Mouse (Mus musculus): ENCODE measurements around the gene Tra2b. TPM values are rescaled to one million over a fixed set of nuclear protein-coding genes. Genes with fewer than 3 reads are reported as not detected.
"Not testable (repeated sequence)": the region's sequence is repeated elsewhere in the genome, so short reads cannot be mapped to it uniquely, and the experiment has no call there.

The Tra2b gene
- polyA plus RNA-seq, 1 experiment from 2014 or later: 461 TPM

- H3K9me3 ChIP-seq (ENCODE audit: control insufficient read depth, low read length): no peaks in the 10 kb centered on the region
- H3K4me1 ChIP-seq (ENCODE audit: control insufficient read depth, insufficient read depth, low read length): no peaks in the 10 kb centered on the region
- no peak overlapping the region for H3K4me2 ChIP-seq (ENCODE audit: low read depth)
- no peak overlapping the region for H3K27ac ChIP-seq (ENCODE audit: low read depth, low read length)
- ATAC-seq (ENCODE audit: insufficient read depth, low FRiP score, low TSS enrichment): no peak
- H3K27me3 ChIP-seq (ENCODE audit: control insufficient read depth, insufficient read depth, low read length): no peaks in the 10 kb centered on the region
- H3K36me3 ChIP-seq (ENCODE audit: control insufficient read depth, insufficient read depth, low read length): peaks cover 12% of the 10 kb centered on the region; the same call in 1 of the 2 replicates
- DNase-seq (ENCODE audit: low spot score): no peak
- H3K9ac ChIP-seq (ENCODE audit: low read length): no peak overlapping the region
- 79% methylated on average over 2 of the region's 2 CpGs for WGBS
- H3K4me3 ChIP-seq (ENCODE audit: low read depth, low read length): no peak overlapping the region
Measured at GRCm38 (mm10) chr16:22239978-22240377, 25.8 kb downstream of the Tra2b start.

GRCm38 (mm10) chr16:22238928-22239620, 26.7 kb downstream of the Tra2b start:
- peaks cover 10% of the 10 kb centered on the region; the same call in 1 of the 2 replicates for H3K36me3 ChIP-seq (ENCODE audit: control insufficient read depth, insufficient read depth, low read length)
- WGBS: 78% methylated on average over 4 of the region's 4 CpGs

GRCm38 (mm10) chr16:22238402-22238801, 27.4 kb downstream of the Tra2b start:
- H3K27ac ChIP-seq (ENCODE audit: low read depth, low read length); H3K9me3 ChIP-seq (ENCODE audit: control insufficient read depth, low read length); H3K27me3 ChIP-seq (ENCODE audit: control insufficient read depth, insufficient read depth, low read length); H3K4me1 ChIP-seq (ENCODE audit: control insufficient read depth, insufficient read depth, low read length); ATAC-seq (ENCODE audit: insufficient read depth, low FRiP score, low TSS enrichment); H3K9ac ChIP-seq (ENCODE audit: low read length); H3K4me2 ChIP-seq (ENCODE audit: low read depth); H3K36me3 ChIP-seq (ENCODE audit: control insufficient read depth, insufficient read depth, low read length); DNase-seq (ENCODE audit: low spot score); H3K4me3 ChIP-seq (ENCODE audit: low read depth, low read length): not testable (repeated sequence)
- 88% methylated on average over 4 of the region's 4 CpGs for WGBS

More at GRCm38 (mm10) chr16:22238928-22239620, 26.7 kb downstream of the Tra2b start:
- Histone ChIP-seq H3K9me3 (ENCODE audit: control insufficient read depth, low read length) (no peaks in the 10 kb centered on the region), H3K27ac (ENCODE audit: low read depth, low read length) (no peak overlapping the region), H3K9ac (ENCODE audit: low read length) (no peak overlapping the region), H3K27me3 (ENCODE audit: control insufficient read depth, insufficient read depth, low read length) (no peaks in the 10 kb centered on the region), H3K4me1 (ENCODE audit: control insufficient read depth, insufficient read depth, low read length) (no peaks in the 10 kb centered on the region; the same call in 1 of the 2 replicates), H3K4me2 (ENCODE audit: low read depth) (no peak overlapping the region), H3K4me3 (ENCODE audit: low read depth, low read length) (no peak overlapping the region)
- DNase-seq (ENCODE audit: low spot score) (no peak), ATAC-seq (ENCODE audit: insufficient read depth, low FRiP score, low TSS enrichment) (no peak)

GRCm38 (mm10) chr16:22236814-22237213, 29.0 kb downstream of the Tra2b start:
- peaks cover 6% of the 10 kb centered on the region; the same call in 1 of the 2 replicates for H3K36me3 ChIP-seq (ENCODE audit: control insufficient read depth, insufficient read depth, low read length)
- no peak for DNase-seq (ENCODE audit: low spot score)
- no peak overlapping the region for H3K4me3 ChIP-seq (ENCODE audit: low read depth, low read length)
- no peaks in the 10 kb centered on the region for H3K27me3 ChIP-seq (ENCODE audit: control insufficient read depth, insufficient read depth, low read length)
- no peaks in the 10 kb centered on the region; the same call in 1 of the 2 replicates for H3K4me1 ChIP-seq (ENCODE audit: control insufficient read depth, insufficient read depth, low read length)
- no peak overlapping the region for H3K4me2 ChIP-seq (ENCODE audit: low read depth)
- ATAC-seq (ENCODE audit: insufficient read depth, low FRiP score, low TSS enrichment): no peak
- H3K27ac ChIP-seq (ENCODE audit: low read depth, low read length): no peak overlapping the region
- no peaks in the 10 kb centered on the region for H3K9me3 ChIP-seq (ENCODE audit: control insufficient read depth, low read length)
- H3K9ac ChIP-seq (ENCODE audit: low read length): no peak overlapping the region
- WGBS: 91% methylated on average over 16 of the region's 16 CpGs

- Histone ChIP-seq H3K4me1 (ENCODE audit: control insufficient read depth, insufficient read depth, low read length) (no peaks in the 10 kb centered on the region; the same call in 1 of the 2 replicates), H3K27ac (ENCODE audit: low read depth, low read length) (no peak overlapping the region), H3K36me3 (ENCODE audit: control insufficient read depth, insufficient read depth, low read length) (no peaks in the 10 kb centered on the region), H3K9me3 (ENCODE audit: control insufficient read depth, low read length) (no peaks in the 10 kb centered on the region), H3K4me2 (ENCODE audit: low read depth) (no peak overlapping the region), H3K27me3 (ENCODE audit: control insufficient read depth, insufficient read depth, low read length) (no peaks in the 10 kb centered on the region), H3K4me3 (ENCODE audit: low read depth, low read length) (no peak overlapping the region), H3K9ac (ENCODE audit: low read length) (no peak overlapping the region)
- DNase-seq (ENCODE audit: low spot score) (no peak), ATAC-seq (ENCODE audit: insufficient read depth, low FRiP score, low TSS enrichment) (no peak)
- WGBS: 44% methylated on average over 6 of the region's 6 CpGs
Measured at GRCm38 (mm10) chr16:22234535-22234934, 31.3 kb downstream of the Tra2b start.

- not testable (repeated sequence) for H3K9ac ChIP-seq (ENCODE audit: low read length); H3K27me3 ChIP-seq (ENCODE audit: control insufficient read depth, insufficient read depth, low read length); DNase-seq (ENCODE audit: low spot score); H3K4me1 ChIP-seq (ENCODE audit: control insufficient read depth, insufficient read depth, low read length); H3K9me3 ChIP-seq (ENCODE audit: control insufficient read depth, low read length); H3K27ac ChIP-seq (ENCODE audit: low read depth, low read length); H3K4me2 ChIP-seq (ENCODE audit: low read depth); H3K36me3 ChIP-seq (ENCODE audit: control insufficient read depth, insufficient read depth, low read length); H3K4me3 ChIP-seq (ENCODE audit: low read depth, low read length); ATAC-seq (ENCODE audit: insufficient read depth, low FRiP score, low TSS enrichment)
- WGBS: 79% methylated on average over 16 of the region's 16 CpGs
Measured at GRCm38 (mm10) chr16:22230276-22230675, 35.5 kb downstream of the Tra2b start.

- no peak for DNase-seq (ENCODE audit: low spot score)
- Histone ChIP-seq H3K4me2 (ENCODE audit: low read depth) (no peak overlapping the region), H3K4me3 (ENCODE audit: low read depth, low read length) (no peak overlapping the region), H3K4me1 (ENCODE audit: control insufficient read depth, insufficient read depth, low read length) (no peaks in the 10 kb centered on the region), H3K9ac (ENCODE audit: low read length) (no peak overlapping the region), H3K9me3 (ENCODE audit: control insufficient read depth, low read length) (no peaks in the 10 kb centered on the region), H3K27me3 (ENCODE audit: control insufficient read depth, insufficient read depth, low read length) (no peaks in the 10 kb centered on the region), H3K36me3 (ENCODE audit: control insufficient read depth, insufficient read depth, low read length) (no peaks in the 10 kb centered on the region), H3K27ac (ENCODE audit: low read depth, low read length) (no peak overlapping the region)
- WGBS: 88% methylated on average over 1 of the region's 1 CpGs
- no peak for ATAC-seq (ENCODE audit: insufficient read depth, low FRiP score, low TSS enrichment)
Measured at GRCm38 (mm10) chr16:22203501-22203900, 62.3 kb downstream of the Tra2b start.

- Histone ChIP-seq H3K4me3 (ENCODE audit: low read depth, low read length) (no peak overlapping the region), H3K4me1 (ENCODE audit: control insufficient read depth, insufficient read depth, low read length) (no peaks in the 10 kb centered on the region), H3K27ac (ENCODE audit: low read depth, low read length) (no peak overlapping the region), H3K27me3 (ENCODE audit: control insufficient read depth, insufficient read depth, low read length) (no peaks in the 10 kb centered on the region), H3K9me3 (ENCODE audit: control insufficient read depth, low read length) (no peaks in the 10 kb centered on the region), H3K36me3 (ENCODE audit: control insufficient read depth, insufficient read depth, low read length) (no peaks in the 10 kb centered on the region), H3K4me2 (ENCODE audit: low read depth) (no peak overlapping the region), H3K9ac (ENCODE audit: low read length) (no peak overlapping the region)
- no peak for ATAC-seq (ENCODE audit: insufficient read depth, low FRiP score, low TSS enrichment)
- 71% methylated on average over 3 of the region's 3 CpGs for WGBS
- DNase-seq (ENCODE audit: low spot score): no peak
Measured at GRCm38 (mm10) chr16:22201858-22202257, 63.9 kb downstream of the Tra2b start.

- DNase-seq (ENCODE audit: low spot score) (no peak), ATAC-seq (ENCODE audit: insufficient read depth, low FRiP score, low TSS enrichment) (no peak)
- H3K9ac ChIP-seq (ENCODE audit: low read length): no peak overlapping the region
- H3K27me3 ChIP-seq (ENCODE audit: control insufficient read depth, insufficient read depth, low read length): no peaks in the 10 kb centered on the region
- no peak overlapping the region for H3K27ac ChIP-seq (ENCODE audit: low read depth, low read length)
- 39% methylated on average over 1 of the region's 1 CpGs for WGBS
- H3K4me1 ChIP-seq (ENCODE audit: control insufficient read depth, insufficient read depth, low read length): no peaks in the 10 kb centered on the region
- H3K9me3 ChIP-seq (ENCODE audit: control insufficient read depth, low read length): no peaks in the 10 kb centered on the region
- H3K4me3 ChIP-seq (ENCODE audit: low read depth, low read length): no peak overlapping the region
- H3K36me3 ChIP-seq (ENCODE audit: control insufficient read depth, insufficient read depth, low read length): no peaks in the 10 kb centered on the region
- H3K4me2 ChIP-seq (ENCODE audit: low read depth): no peak overlapping the region
Measured at GRCm38 (mm10) chr16:22200476-22200875, 65.3 kb downstream of the Tra2b start.
